Mouse (Mus musculus) neural tube, embryonic 14.5 days (tissue): ENCODE results near the gene Nelfb. TPM values are rescaled to one million over a fixed set of nuclear protein-coding genes. Genes with fewer than 3 reads are reported as not detected.

Experiments used
- ATAC-seq: fragments of 200-750 bp; cut with Nextera tagmentation; 2 replicates; pipeline ENCODE4 v1.8.0; 2017; ENCODE audit warnings: low read depth, mild to moderate bottlenecking, moderate TSS enrichment, moderate library complexity
- H3K27ac ChIP-seq: fragments of 300-500 bp; sonication (generic); 2 replicates; pipeline ENCODE4 v1.5.1; 2014; ENCODE audit warnings: low read depth, mild to moderate bottlenecking, control low read depth, low read length, moderate library complexity, mixed read lengths
- H3K27me3 ChIP-seq: fragments of 300-500 bp; sonication (generic); 2 replicates; pipeline ENCODE4 v1.6.1; 2014; ENCODE audit warnings: low read length; ENCODE audit not compliant: control insufficient read depth, insufficient read depth
- H3K36me3 ChIP-seq: fragments of 300-500 bp; sonication (generic); 2 replicates; pipeline ENCODE4 v1.6.1; 2014; ENCODE audit warnings: low read length, mixed read lengths; ENCODE audit not compliant: control insufficient read depth, insufficient read depth
- H3K4me1 ChIP-seq: fragments of 300-500 bp; sonication (generic); 2 replicates; pipeline ENCODE4 v1.6.1; 2014; ENCODE audit warnings: low read length; ENCODE audit not compliant: control insufficient read depth, insufficient read depth
- H3K4me2 ChIP-seq: fragments of 300-500 bp; sonication (generic); 2 replicates; pipeline ENCODE4 v1.6.1; 2014; ENCODE audit warnings: mild to moderate bottlenecking, low read depth, low read length, control low read depth
- H3K4me3 ChIP-seq: fragments of 300-500 bp; sonication (generic); 2 replicates; pipeline ENCODE4 v1.5.1; 2014; ENCODE audit warnings: low read depth, low read length, control low read depth, mixed read lengths
- H3K9ac ChIP-seq: fragments of 300-500 bp; sonication (generic); replicated peaks from 2 replicates; pipeline ENCODE4 v1.6.1; 2014; ENCODE audit warnings: low read depth, mild to moderate bottlenecking, control low read depth, low read length, mixed read lengths
- H3K9me3 ChIP-seq: fragments of 300-500 bp; sonication (generic); 2 replicates; pipeline ENCODE4 v1.6.1; 2016; ENCODE audit warnings: low read length; ENCODE audit not compliant: control insufficient read depth
- WGBS: fragments of 180-500 bp; shearing (Covaris S2); extraction: QIAGEN DNeasy Blood & Tissue Kit; methylation state at CpG from one replicate; pipeline ENCODE4 v1.1.7; 2014; 5-methylcytosine and 5-hydroxymethylcytosine counted together
- polyA plus RNA-seq: library from polyadenylated mRNA; unstranded; fragments of >200 nt; fragmentation: Nextera tagmentation; extraction: Ambion mirVana; gene quantifications from 2 replicates; pipeline ENCODE4 v1.2.1, GENCODE M21; 2014

The Nelfb gene
- polyA plus RNA-seq, 1 experiment from 2014 or later: 74.7 TPM

DNA sequence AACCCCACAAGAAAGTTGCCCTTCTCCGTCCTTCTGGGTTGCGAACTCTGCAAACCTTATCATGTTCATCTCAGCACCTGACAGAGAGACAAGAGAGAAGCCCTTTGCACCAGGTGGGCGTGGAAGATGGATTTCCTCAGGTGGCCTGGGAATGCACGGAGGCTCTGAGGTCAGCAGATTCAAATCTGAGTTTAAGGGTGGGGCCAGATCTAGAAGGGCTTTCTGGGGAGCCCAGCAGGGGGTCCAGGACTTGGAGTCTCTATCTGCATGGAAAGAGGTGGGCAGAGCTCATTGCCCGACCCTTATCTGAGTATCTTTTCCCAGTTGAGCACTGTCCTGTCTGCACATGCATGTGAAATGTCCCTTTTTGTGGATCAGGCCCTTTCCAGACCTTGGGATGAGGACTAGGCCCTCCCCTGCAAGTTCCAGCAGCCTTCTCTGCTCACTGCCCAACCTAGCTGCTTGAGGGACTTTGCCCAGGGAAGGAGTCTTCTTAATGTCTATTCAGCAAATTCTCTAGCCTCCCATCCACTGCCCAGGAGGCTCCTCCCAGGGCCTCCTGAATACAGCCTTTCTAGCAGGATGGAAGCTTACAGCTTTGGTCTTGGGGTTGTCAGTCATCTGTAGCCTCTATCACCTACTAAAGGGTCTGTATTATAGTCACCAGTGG lies 23.4 kb upstream of the Nelfb start:
- Histone ChIP-seq H3K27ac (no peak overlapping the region), H3K27me3 (no peaks in the 10 kb centered on the region), H3K9ac (no peak overlapping the region), H3K36me3 (no peaks in the 10 kb centered on the region), H3K4me2 (no peak overlapping the region), H3K4me3 (no peak overlapping the region), H3K4me1 (no peaks in the 10 kb centered on the region), H3K9me3 (no peaks in the 10 kb centered on the region)
- 69% methylated on average over 5 of the region's 5 CpGs for WGBS
- ATAC-seq: no peak

- no peaks in the 10 kb centered on the region for H3K9me3 ChIP-seq
- no peak within 1 kb of the TSS for H3K4me3 ChIP-seq
- no peak within 1 kb of the TSS for H3K27ac ChIP-seq
- H3K36me3 ChIP-seq: no peaks in the 10 kb centered on the region
- 87% methylated on average over 3 of the region's 3 CpGs for WGBS
- H3K27me3 ChIP-seq: no peaks in the 10 kb centered on the region
- no peak within 1 kb of the TSS for H3K4me2 ChIP-seq
- H3K4me1 ChIP-seq: no peaks in the 10 kb centered on the region
- H3K9ac ChIP-seq: no peak within 1 kb of the TSS
- no peak for ATAC-seq
These were observed 22.8 kb upstream of the Nelfb start, which contains the start of gene Slc34a3 for GRCm38 (mm10) chr2:25234050-25234449. Gene Slc34a3 (minus strand): TSS chr2:25234364.

- Histone ChIP-seq H3K27me3 (no peaks in the 10 kb centered on the region), H3K4me1 (no peaks in the 10 kb centered on the region), H3K9ac (no peak overlapping the region), H3K4me3 (no peak overlapping the region), H3K9me3 (no peaks in the 10 kb centered on the region), H3K36me3 (no peaks in the 10 kb centered on the region), H3K4me2 (no peak overlapping the region), H3K27ac (no peak overlapping the region)
- no peak for ATAC-seq
- 85% methylated on average over 4 of the region's 4 CpGs for WGBS
These were observed 22.1 kb upstream of the Nelfb start for GRCm38 (mm10) chr2:25233421-25233820.

GRCm38 (mm10) chr2:25231038-25231437 lies 19.7 kb upstream of the Nelfb start:
- WGBS: 63% methylated on average over 12 of the region's 12 CpGs
- Histone ChIP-seq H3K27ac (no peak overlapping the region), H3K4me2 (no peak overlapping the region), H3K9ac (no peak overlapping the region), H3K4me1 (no peaks in the 10 kb centered on the region), H3K9me3 (no peaks in the 10 kb centered on the region), H3K4me3 (no peak overlapping the region), H3K36me3 (no peaks in the 10 kb centered on the region), H3K27me3 (no peaks in the 10 kb centered on the region)
- ATAC-seq: no peak

DNA sequence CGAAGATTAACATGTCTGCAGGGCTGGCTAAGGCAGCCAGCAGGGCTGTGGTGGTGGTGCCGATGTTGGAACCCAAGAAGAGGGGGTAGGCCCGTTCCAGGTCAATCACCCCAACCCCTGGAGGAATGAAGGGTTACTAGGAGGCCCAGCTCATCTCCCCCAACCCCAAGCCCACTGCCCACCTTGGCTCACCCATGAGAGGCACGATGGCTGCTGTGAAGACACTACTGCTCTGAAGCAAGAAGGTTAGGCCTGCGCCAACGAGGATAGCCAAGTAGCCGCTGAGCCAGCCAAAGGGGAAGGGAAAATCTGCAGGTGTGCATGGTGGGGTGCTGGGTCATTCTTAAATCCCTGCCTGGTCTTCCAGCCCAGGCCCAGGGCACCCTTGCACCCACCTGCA lies 19.3 kb upstream of the Nelfb start:
- Histone ChIP-seq H3K36me3 (no peaks in the 10 kb centered on the region), H3K9ac (no peak overlapping the region), H3K4me2 (no peak overlapping the region), H3K4me3 (no peak overlapping the region), H3K27ac (no peak overlapping the region), H3K27me3 (no peaks in the 10 kb centered on the region), H3K4me1 (no peaks in the 10 kb centered on the region), H3K9me3 (no peaks in the 10 kb centered on the region)
- no peak for ATAC-seq
- 84% methylated on average over 7 of the region's 7 CpGs for WGBS

- Histone ChIP-seq H3K4me2 (no peak overlapping the region), H3K4me3 (no peak overlapping the region), H3K36me3 (no peaks in the 10 kb centered on the region), H3K27me3 (no peaks in the 10 kb centered on the region), H3K9me3 (no peaks in the 10 kb centered on the region), H3K4me1 (no peaks in the 10 kb centered on the region), H3K27ac (no peak overlapping the region), H3K9ac (no peak overlapping the region)
- 87% methylated on average over 5 of the region's 5 CpGs for WGBS
- ATAC-seq: no peak
These were observed 18.3 kb upstream of the Nelfb start for GRCm38 (mm10) chr2:25229582-25229981.

DNA sequence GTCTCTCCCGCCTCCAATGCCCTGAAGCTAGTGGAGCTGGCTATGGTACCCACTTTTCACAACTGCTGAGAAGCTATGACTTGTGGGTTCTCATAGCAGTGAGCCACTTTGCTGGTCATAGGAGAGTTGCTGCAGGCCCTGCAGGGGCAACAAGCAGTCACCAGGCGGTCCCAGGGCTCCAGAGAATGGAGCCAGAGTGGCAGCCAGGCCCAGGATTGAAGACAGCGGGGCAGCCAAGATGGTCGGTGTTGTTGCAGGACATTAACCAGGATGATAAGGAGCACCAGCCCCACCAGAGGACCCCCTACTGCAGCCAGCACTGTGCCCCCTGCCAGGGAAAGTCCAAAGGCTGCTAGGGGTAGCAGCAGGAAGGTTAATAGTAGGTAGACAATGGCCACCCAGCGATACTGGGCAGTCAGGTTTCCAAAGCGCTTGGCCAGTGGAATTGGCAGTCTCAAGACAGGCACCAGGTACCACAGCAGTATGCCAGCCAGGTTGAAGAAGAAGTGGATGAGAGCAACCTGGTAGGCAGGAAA lies 17.8 kb upstream of the Nelfb start:
- Histone ChIP-seq H3K4me3 (no peak overlapping the region), H3K4me1 (no peaks in the 10 kb centered on the region), H3K36me3 (no peaks in the 10 kb centered on the region), H3K4me2 (peak overlapping the region; percentile 31; the same call in 1 of the 2 replicates), H3K9ac (no peak overlapping the region), H3K9me3 (no peaks in the 10 kb centered on the region), H3K27me3 (no peaks in the 10 kb centered on the region), H3K27ac (no peak overlapping the region)
- 71% methylated on average over 6 of the region's 6 CpGs for WGBS
- no peak for ATAC-seq

- H3K9ac ChIP-seq: no peak overlapping the region; the same call in 1 of the 2 replicates
- H3K4me3 ChIP-seq: no peak overlapping the region; the same call in 1 of the 2 replicates
These were observed 17.2 kb upstream of the Nelfb start for GRCm38 (mm10) chr2:25228431-25228889.

GRCm38 (mm10) chr2:25227406-25227805 lies 16.1 kb upstream of the Nelfb start:
- Histone ChIP-seq H3K36me3 (no peaks in the 10 kb centered on the region), H3K9me3 (no peaks in the 10 kb centered on the region), H3K4me2 (no peak overlapping the region), H3K27ac (no peak overlapping the region), H3K27me3 (no peaks in the 10 kb centered on the region), H3K4me3 (no peak overlapping the region), H3K9ac (no peak overlapping the region), H3K4me1 (peaks cover 7% of the 10 kb centered on the region; the same call in 1 of the 2 replicates)
- 87% methylated on average over 4 of the region's 4 CpGs for WGBS
- no peak for ATAC-seq

More at GRCm38 (mm10) chr2:25228431-25228889, 17.2 kb upstream of the Nelfb start:
- Histone ChIP-seq H3K36me3 (no peaks in the 10 kb centered on the region), H3K4me2 (peak overlapping the region; percentile 31), H3K4me1 (peaks cover 4% of the 10 kb centered on the region; the same call in 1 of the 2 replicates), H3K27ac (peak overlapping the region; percentile 34; the same call in 1 of the 2 replicates), H3K27me3 (no peaks in the 10 kb centered on the region), H3K9me3 (no peaks in the 10 kb centered on the region)
- WGBS: 1% methylated on average over 7 of the region's 7 CpGs
- no peak for ATAC-seq
